Mouse (Mus musculus): ENCODE data around the gene Gid4.

DNA sequence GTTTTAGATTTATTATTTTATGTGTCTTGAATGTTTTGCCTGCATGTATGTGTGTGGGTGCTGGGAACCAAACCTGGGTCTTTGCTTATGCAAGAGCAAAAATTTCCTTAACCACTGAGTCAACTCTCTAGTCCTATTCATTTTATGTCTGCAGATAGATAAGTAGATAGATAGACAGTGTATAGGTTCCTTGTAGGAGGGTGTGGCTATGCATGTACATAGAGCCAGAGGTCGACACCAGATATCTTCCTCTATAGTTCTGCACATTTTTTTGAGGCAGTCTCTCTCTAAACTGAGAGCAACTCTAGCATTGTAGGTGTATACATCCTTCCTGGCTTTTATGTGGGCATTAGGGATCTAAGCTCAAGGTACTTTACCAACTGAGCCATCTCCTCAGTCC, 18.2 kb downstream of the Gid4 start:
- TF ChIP-seq CTCF (IDR thresholded peaks at IDR 0.05; ENCODE audit: borderline replicate concordance, insufficient read depth, low read depth, low read length) (no peak), POLR2A (IDR thresholded peaks at IDR 0.05; ENCODE audit: borderline replicate concordance, insufficient read depth, low read length) (no peak)
